Mouse (Mus musculus) CH12.LX (cell line): ENCODE data around the gene Fam124b. TPM values are rescaled to one million over a fixed set of nuclear protein-coding genes. Genes with fewer than 3 reads are reported as not detected.
A peak's percentile ranks its signal among the peaks of the same experiment; 100 is the strongest.

Experiments
- DNase-seq: peaks from one replicate; pipeline ENCODE4 v3.0.0-alpha.2; 2013; ENCODE audit errors: extremely low read depth
- H3K27ac ChIP-seq: 2 replicates; pipeline ENCODE4 v1.5.1; 2012; ENCODE audit warnings: low read depth, mild to moderate bottlenecking, control low read depth, moderate library complexity; ENCODE audit not compliant: insufficient read depth
- H3K27me3 ChIP-seq: replicated peaks from 2 replicates; pipeline ENCODE3; 2012; ENCODE audit warnings: inconsistent platforms
- H3K36me3 ChIP-seq, 2 experiments: replicated peaks in 1 of 2; 2 replicates each; pipeline versions ENCODE3 to v1.6.1; 2012; ENCODE audit warnings: inconsistent platforms in 1 of 2, low read length in 1 of 2, mild to moderate bottlenecking in 1 of 2, mixed read lengths in 1 of 2, moderate library complexity in 1 of 2; ENCODE audit not compliant: control insufficient read depth in 1 of 2, insufficient read depth in 1 of 2
- H3K4me1 ChIP-seq, 2 experiments: 2 replicates each; pipeline ENCODE4 v1.6.1; 2012; ENCODE audit warnings: inconsistent platforms in 1 of 2, moderate library complexity in 1 of 2; ENCODE audit not compliant: insufficient read depth in 2 of 2, control insufficient read depth in 1 of 2
- H3K4me2 ChIP-seq: 2 replicates; pipeline ENCODE4 v1.6.1; 2012; ENCODE audit warnings: low read depth, mild to moderate bottlenecking, control low read depth; ENCODE audit not compliant: poor library complexity, insufficient read depth, severe bottlenecking
- H3K4me3 ChIP-seq, 3 experiments: fragments of 150-350 bp in 1 of 3; sonication (generic) in 1 of 3; replicated peaks in 1 of 3; 2 replicates each; pipeline versions ENCODE3 to v1.5.1; 2011 to 2012; ENCODE audit warnings: low read depth in 2 of 3, low read length in 2 of 3, mild to moderate bottlenecking in 2 of 3, moderate library complexity in 2 of 3, control low read depth in 1 of 3, improper control_type of control experiment in 1 of 3, inconsistent platforms in 1 of 3, mixed read lengths in 1 of 3; ENCODE audit not compliant: poor library complexity in 1 of 3
- H3K79me2 ChIP-seq: replicated peaks from 2 replicates; pipeline ENCODE4 v1.6.1; 2012; ENCODE audit warnings: mild to moderate bottlenecking, moderate library complexity; ENCODE audit not compliant: control insufficient read depth, poor library complexity, insufficient read depth, severe bottlenecking; ENCODE audit errors: extremely low read depth
- H3K9ac ChIP-seq: 2 replicates; pipeline ENCODE4 v1.6.1; 2012; ENCODE audit warnings: low read depth, mild to moderate bottlenecking, control low read depth, moderate library complexity; ENCODE audit not compliant: insufficient read depth
- H3K9me3 ChIP-seq: replicated peaks from 2 replicates; pipeline ENCODE3; 2012; ENCODE audit warnings: low read length, inconsistent platforms, mixed read lengths
- BHLHE40 ChIP-seq: IDR thresholded peaks from 2 replicates; pipeline ENCODE4 v1.6.1; 2011; ENCODE audit warnings: mild to moderate bottlenecking, low read depth, low read length, improper control_type of control experiment
- CHD2 ChIP-seq: IDR thresholded peaks from 2 replicates; pipeline ENCODE4 v1.6.1; 2011; ENCODE audit warnings: low read length, improper control_type of control experiment
- CTCF ChIP-seq, 2 experiments: IDR thresholded peaks in 1 of 2; conservative IDR thresholded peaks in 1 of 2; 2 replicates each; pipeline ENCODE4 v1.5.1; 2011 to 2012; ENCODE audit warnings: low read depth in 2 of 2, low read length in 2 of 2, improper control_type of control experiment in 1 of 2, inconsistent platforms in 1 of 2, mild to moderate bottlenecking in 1 of 2, moderate library complexity in 1 of 2
- E2F4 ChIP-seq: IDR thresholded peaks from 2 replicates; pipeline ENCODE4 v1.6.1; 2011; ENCODE audit warnings: low read depth, low read length, improper control_type of control experiment; ENCODE audit not compliant: insufficient replicate concordance
- ELF1 ChIP-seq: IDR thresholded peaks from 2 replicates; pipeline ENCODE4 v1.6.1; 2014; ENCODE audit warnings: low read depth, mild to moderate bottlenecking, inconsistent platforms, low read length, improper control_type of control experiment
- GABPA ChIP-seq: IDR thresholded peaks from 2 replicates; pipeline ENCODE4 v1.6.1; 2012; ENCODE audit warnings: low read depth, low read length, improper control_type of control experiment, inconsistent platforms; ENCODE audit not compliant: insufficient replicate concordance
- HCFC1 ChIP-seq: IDR thresholded peaks from 2 replicates; pipeline ENCODE4 v1.6.1; 2012; ENCODE audit warnings: low read depth, mild to moderate bottlenecking, inconsistent platforms, low read length, improper control_type of control experiment
- IRF4 ChIP-seq: IDR thresholded peaks from 2 replicates; pipeline ENCODE4 v1.6.1; 2014; ENCODE audit warnings: low read depth, mild to moderate bottlenecking, inconsistent platforms, low read length, improper control_type of control experiment
- JUND ChIP-seq: conservative IDR thresholded peaks from 2 replicates; pipeline ENCODE4 v1.6.1; 2011; ENCODE audit warnings: low read depth, low read length, improper control_type of control experiment
- KAT2A ChIP-seq: IDR thresholded peaks from 2 replicates; pipeline ENCODE4 v1.6.1; 2012; ENCODE audit warnings: low read length, improper control_type of control experiment, inconsistent platforms; ENCODE audit not compliant: insufficient replicate concordance
- MAFK ChIP-seq: IDR thresholded peaks from 2 replicates; pipeline ENCODE4 v1.6.1; 2011; ENCODE audit warnings: low read length, improper control_type of control experiment; ENCODE audit not compliant: insufficient replicate concordance
- MEF2A ChIP-seq: IDR thresholded peaks from 2 replicates; pipeline ENCODE4 v1.6.1; 2014; ENCODE audit warnings: low read depth, mild to moderate bottlenecking, inconsistent platforms, low read length, improper control_type of control experiment, borderline replicate concordance
- MXI1 ChIP-seq: IDR thresholded peaks from 2 replicates; pipeline ENCODE4 v1.6.1; 2011; ENCODE audit warnings: mild to moderate bottlenecking, low read depth, low read length, improper control_type of control experiment
- MYC ChIP-seq: IDR thresholded peaks from 2 replicates; pipeline ENCODE4 v1.6.1; 2011; ENCODE audit warnings: low read depth, mild to moderate bottlenecking, improper control_type of control experiment, low read length
- NRF1 ChIP-seq: IDR thresholded peaks from 2 replicates; pipeline ENCODE4 v1.6.1; 2014; ENCODE audit warnings: low read depth, mild to moderate bottlenecking, inconsistent platforms, low read length, improper control_type of control experiment, moderate library complexity
- POLR2A ChIP-seq: IDR thresholded peaks from 2 replicates; pipeline ENCODE4 v1.6.1; 2011; ENCODE audit warnings: low read depth, mild to moderate bottlenecking, improper control_type of control experiment, low read length
- RAD21 ChIP-seq: IDR thresholded peaks from 2 replicates; pipeline ENCODE4 v1.6.1; 2011; ENCODE audit warnings: low read depth, mild to moderate bottlenecking, low read length, improper control_type of control experiment, moderate library complexity
- SIN3A ChIP-seq: IDR thresholded peaks from 2 replicates; pipeline ENCODE4 v1.6.1; 2012; ENCODE audit warnings: low read length, improper control_type of control experiment, inconsistent platforms
- SMC3 ChIP-seq: IDR thresholded peaks from 2 replicates; pipeline ENCODE4 v1.6.1; 2011; ENCODE audit warnings: low read depth, low read length, improper control_type of control experiment
- UBTF ChIP-seq: IDR thresholded peaks from 2 replicates; pipeline ENCODE4 v1.6.1; 2012; ENCODE audit warnings: low read depth, mild to moderate bottlenecking, inconsistent platforms, low read length, improper control_type of control experiment, moderate library complexity
- USF1 ChIP-seq: IDR thresholded peaks from 2 replicates; pipeline ENCODE4 v1.6.1; 2014; ENCODE audit warnings: low read depth, mild to moderate bottlenecking, inconsistent platforms, low read length, improper control_type of control experiment
- ZMIZ1 ChIP-seq: IDR thresholded peaks from 2 replicates; pipeline ENCODE4 v1.6.1; 2012; ENCODE audit warnings: low read depth, mild to moderate bottlenecking, inconsistent platforms, low read length, improper control_type of control experiment
- dilution Hi-C: fragments of 300-500 bp; cut with MboI; formaldehyde crosslinking; loops from 2 replicates; pipeline ENCODE4 v1.14.3; 2020; ENCODE audit warnings: low sequenced_read_pairs; ENCODE audit not compliant: extremely low pct_unique_long_range_greater_than_20kb, extremely low pct_ligation_motif_present
- in situ Hi-C: fragments of 300-500 bp; cut with MboI; formaldehyde crosslinking; loops from 3 replicates; pipeline ENCODE4 v1.14.3; 2019; ENCODE audit warnings: low sequenced_read_pairs, low pct_ligation_motif_present, low pct_unique_long_range_greater_than_20kb, mixed read lengths
- polyA plus RNA-seq: library from polyadenylated mRNA; unstranded; fragments of >175 nt; gene quantifications from 2 replicates; pipeline ENCODE4 v1.2.1, GENCODE M21; 2012; ENCODE audit warnings: low read depth; ENCODE audit not compliant: insufficient read length
- total RNA-seq, 2 experiments: library from RNA; depleted of rRNA; stranded (reverse); fragments of 300-350 nt in 1 of 2; fragments of >200 nt in 1 of 2; gene quantifications; 2 replicates each; pipeline ENCODE4 v1.2.3; 2012 to 2014

Fam124b gene
- total and polyA plus RNA-seq, 3 experiments, result 1.7 to 4.9 (median 3.4) TPM

GRCm38 (mm10) chr1:80162943-80163342 lies 55.3 kb downstream of the Fam124b start:
- Histone ChIP-seq H3K9me3 (no peaks in the 10 kb centered on the region), H3K4me1 (peaks cover 2 to 5% of the 10 kb centered on the region in 2 experiments; a peak in 2 of 4 replicates), H3K27me3 (no peaks in the 10 kb centered on the region), H3K27ac (no peak overlapping the region), H3K4me2 (no peak overlapping the region), H3K36me3 (no peaks in the 10 kb centered on the region), H3K4me3 (no peak overlapping the region), H3K9ac (no peak overlapping the region), H3K79me2 (no peaks in the 10 kb centered on the region)
- no peak for TF ChIP-seq NRF1
- no peak for TF ChIP-seq ELF1
- TF ChIP-seq MAFK, result 0 out of 2 replicates have a peak, but pooled peaks have one; percentile 53
- TF ChIP-seq KAT2A, result no peak
- in situ Hi-C loops (no loop called here), dilution Hi-C loops (no loop called here)
- no peak for DNase-seq

GRCm38 (mm10) chr1:80159586-80159985 lies 58.7 kb downstream of the Fam124b start:
- no peak overlapping the region for H3K27ac ChIP-seq

GRCm38 (mm10) chr1:80154902-80155301 lies 63.4 kb downstream of the Fam124b start:
- in situ Hi-C loops, result no loop called here
- H3K27ac ChIP-seq, result no peak overlapping the region
- TF ChIP-seq CTCF (conservative IDR thresholded peaks at IDR 0.05 in 1 of 2, IDR thresholded peaks at IDR 0.05 in 1 of 2; ENCODE audit: low read depth in 2 of 2, low read length in 2 of 2) (no peak), USF1 (no peak), E2F4 (no peak), RAD21 (no peak), IRF4 (no peak), MAFK (no peak), UBTF (no peak), POLR2A (no peak), ELF1 (no peak), GABPA (no peak)
- no peaks in the 10 kb centered on the region for H3K4me1 ChIP-seq
- DNase-seq, result no peak
- H3K4me2 ChIP-seq, result no peak overlapping the region
- H3K4me3 ChIP-seq, result no peak overlapping the region
- peaks cover 2% of the 10 kb centered on the region for H3K9me3 ChIP-seq
- dilution Hi-C loops, result no loop called here
- H3K36me3 ChIP-seq, result no peaks in the 10 kb centered on the region
- H3K9ac ChIP-seq, result no peak overlapping the region
- H3K27me3 ChIP-seq, result no peaks in the 10 kb centered on the region
- H3K79me2 ChIP-seq, result no peaks in the 10 kb centered on the region

More at GRCm38 (mm10) chr1:80159586-80159985, 58.7 kb downstream of the Fam124b start:
- no peak overlapping the region for H3K4me2 ChIP-seq
- in situ Hi-C loops (no loop called here), dilution Hi-C loops (no loop called here)
- no peaks in the 10 kb centered on the region for H3K27me3 ChIP-seq
- no peak overlapping the region for H3K9ac ChIP-seq
- H3K4me1 ChIP-seq, result no peaks in the 10 kb centered on the region
- H3K4me3 ChIP-seq, result no peak overlapping the region
- H3K9me3 ChIP-seq, result peaks cover 2% of the 10 kb centered on the region
- TF ChIP-seq SMC3, result no peak
- no peak for TF ChIP-seq BHLHE40
- TF ChIP-seq SIN3A, result no peak
- TF ChIP-seq ELF1, result no peak
- no peak for TF ChIP-seq JUND
- TF ChIP-seq HCFC1, result no peak
- TF ChIP-seq NRF1, result no peak
- no peak for TF ChIP-seq MXI1
- TF ChIP-seq MYC, result no peak
- no peak for TF ChIP-seq MEF2A
- TF ChIP-seq CHD2, result no peak
- TF ChIP-seq ZMIZ1, result no peak
- no peak for TF ChIP-seq UBTF
- DNase-seq, result no peak
- H3K36me3 ChIP-seq, result no peaks in the 10 kb centered on the region
- H3K79me2 ChIP-seq, result no peaks in the 10 kb centered on the region
